In the genomic region with DNA sequence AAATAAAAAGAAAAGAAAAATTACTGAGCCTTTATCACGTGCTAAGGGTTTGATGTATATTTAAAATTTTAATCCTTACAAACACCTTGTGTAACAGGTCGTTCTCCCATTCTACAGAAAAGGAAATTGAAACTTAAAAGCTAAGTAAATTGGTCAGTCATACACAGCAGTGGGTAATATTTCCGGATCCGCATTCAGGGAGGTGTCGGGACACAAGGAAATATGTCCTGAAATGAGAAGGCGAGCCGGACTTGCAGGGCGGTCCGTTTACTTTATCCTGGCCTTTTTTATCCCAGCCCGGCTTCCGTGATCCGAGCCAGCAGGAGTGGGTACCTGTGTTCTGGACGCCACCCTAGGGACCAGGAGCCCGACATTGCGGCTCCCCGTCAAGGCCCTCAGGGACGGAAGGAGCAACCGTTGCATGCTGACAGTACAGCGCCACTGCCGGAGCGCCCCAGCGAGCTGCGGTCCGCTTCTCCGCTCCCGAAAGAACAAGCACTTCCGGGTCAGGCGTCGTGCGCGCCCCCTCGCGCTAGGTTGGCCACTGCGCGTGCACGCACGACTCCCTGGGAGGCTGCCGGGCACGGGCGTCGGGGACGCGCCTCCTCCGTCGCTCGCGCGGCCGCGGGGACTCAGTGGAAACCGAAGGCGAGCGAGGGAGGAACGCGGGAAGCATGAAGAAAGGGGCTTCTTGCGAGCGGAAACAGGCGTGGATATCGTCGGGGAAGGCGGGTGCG, we compare ENCODE assay signal across 8 mouse cellular contexts. TPM values are rescaled to one million over a fixed set of nuclear protein-coding genes. Genes with fewer than 3 reads are reported as not detected.
DNase-seq lines count a peak whose midpoint lies in the region; ATAC-seq and TF ChIP-seq lines count a peak whose summit lies in the region.

A gene (plus strand): TSS at position 508 of the 737 bp plus-strand sequence.
A gene (minus strand): TSS at position 512 of the 737 bp plus-strand sequence.

- TF ChIP-seq RAD21 in MEL (IDR thresholded peaks at IDR 0.05; ENCODE audit: low read depth, low read length), result no peak

- no peaks in the 10 kb centered on the region for H3K27me3 ChIP-seq in MEL (ENCODE audit: control insufficient read depth in 1 of 2, insufficient read depth in 2 of 2, low read length in 2 of 2)
- H3K27me3 ChIP-seq in cerebellum, adult 2 months (ENCODE audit: control insufficient read depth, insufficient read depth, low read length), result no peaks in the 10 kb centered on the region
- H3K27me3 ChIP-seq in forebrain, postnatal 0 days (ENCODE audit: insufficient read depth, low read length), result no peaks in the 10 kb centered on the region
- no peaks in the 10 kb centered on the region for H3K27me3 ChIP-seq in lung, embryonic 15.5 days

- peak; percentile 90 to 99 for TF ChIP-seq POLR2A in MEL (IDR thresholded peaks at IDR 0.05; ENCODE audit: control insufficient read depth in 1 of 2, insufficient read depth in 1 of 2, low read depth in 1 of 2, low read length in 2 of 2, poor library complexity in 1 of 2)
- TF ChIP-seq POLR2A in cerebellum, adult 2 months (IDR thresholded peaks at IDR 0.05; ENCODE audit: borderline replicate concordance, insufficient read depth, low read length), result peak; percentile 83

- under 1% methylated on average over 62 of the region's 62 CpGs for WGBS in cerebellum, adult 2 months
- 3% methylated on average over 62 of the region's 62 CpGs for whole genome bisulfite sequencing in forebrain, postnatal 0 days
- WGBS in lung, embryonic 15.5 days, result under 1% methylated on average over 62 of the region's 62 CpGs

- TF ChIP-seq EP300 in MEL (IDR thresholded peaks at IDR 0.05; ENCODE audit: low read depth in 1 of 2, low read length in 2 of 2), result peak in 1 of 2 experiments; percentile 57; a peak in 1 of 4 replicates

- no peaks in the 10 kb centered on the region for H3K9me3 ChIP-seq in MEL (replicated peaks; ENCODE audit: insufficient read depth, low read length)
- H3K9me3 ChIP-seq in forebrain, postnatal 0 days (ENCODE audit: low read length), result no peaks in the 10 kb centered on the region
- no peaks in the 10 kb centered on the region for H3K9me3 ChIP-seq in lung, embryonic 15.5 days

- peak within 1 kb of the TSS; percentile 84 to 98 for H3K4me3 ChIP-seq in MEL (ENCODE audit: control insufficient read depth in 1 of 2, insufficient read depth in 1 of 2, low read depth in 2 of 2, low read length in 2 of 2)
- peak within 1 kb of the TSS; percentile 57 for H3K4me3 ChIP-seq in cerebellum, adult 2 months (replicated peaks; ENCODE audit: insufficient read depth, low read depth, low read length)
- peak within 1 kb of the TSS; percentile 49 for H3K4me3 ChIP-seq in forebrain, postnatal 0 days (ENCODE audit: low read depth, low read length)
- peak within 1 kb of the TSS; percentile 74 for H3K4me3 ChIP-seq in lung, embryonic 15.5 days

- H3K27ac ChIP-seq in MEL (ENCODE audit: control insufficient read depth, low read depth, low read length), result peak within 1 kb of the TSS; percentile 98
- H3K27ac ChIP-seq in cerebellum, adult 2 months (ENCODE audit: insufficient read depth, low read length), result peak within 1 kb of the TSS; percentile 72
- H3K27ac ChIP-seq in forebrain, postnatal 0 days (ENCODE audit: low read depth, low read length), result peak within 1 kb of the TSS; percentile 85
- peak within 1 kb of the TSS; percentile 99 for H3K27ac ChIP-seq in lung, embryonic 15.5 days

- H3K4me1 ChIP-seq in MEL (ENCODE audit: control insufficient read depth in 1 of 2, insufficient read depth in 2 of 2, low read length in 2 of 2), result peaks cover 9 to 15% of the 10 kb centered on the region in 2 experiments
- no peaks in the 10 kb centered on the region for H3K4me1 ChIP-seq in cerebellum, adult 2 months (ENCODE audit: control insufficient read depth, insufficient read depth, low read length)
- H3K4me1 ChIP-seq in forebrain, postnatal 0 days (ENCODE audit: insufficient read depth), result peaks cover 8% of the 10 kb centered on the region; the same call in 1 of the 2 replicates
- H3K4me1 ChIP-seq in lung, embryonic 15.5 days, result no peaks in the 10 kb centered on the region

- 0 out of 6 replicates have a peak, but pooled peaks of 1 of the 3 experiments have one; percentile 34 for TF ChIP-seq CTCF in MEL (IDR thresholded peaks at IDR 0.05 in 2 of 3, conservative IDR thresholded peaks at IDR 0.05 in 1 of 3; ENCODE audit: control insufficient read depth in 1 of 3, insufficient read depth in 1 of 3, low read depth in 2 of 3, low read length in 3 of 3, poor library complexity in 1 of 3, severe bottlenecking in 1 of 3)
- no peak for TF ChIP-seq CTCF in cerebellum, adult 2 months (IDR thresholded peaks at IDR 0.05; ENCODE audit: borderline replicate concordance, insufficient read depth, low read depth, low read length)
- TF ChIP-seq CTCF in forebrain, postnatal 0 days (IDR thresholded peaks at IDR 0.05; ENCODE audit: low read depth), result peak; percentile 67

- peaks cover 10 to 33% of the 10 kb centered on the region in 2 experiments for H3K36me3 ChIP-seq in MEL (ENCODE audit: control insufficient read depth in 1 of 2, insufficient read depth in 2 of 2, low read length in 2 of 2)
- H3K36me3 ChIP-seq in forebrain, postnatal 0 days (ENCODE audit: insufficient read depth), result peaks cover 24% of the 10 kb centered on the region
- peaks cover 23% of the 10 kb centered on the region for H3K36me3 ChIP-seq in lung, embryonic 15.5 days

- ATAC-seq in forebrain, postnatal 0 days, result peak; percentile 95
- ATAC-seq in lung, embryonic 15.5 days (ENCODE audit: borderline replicate concordance, extremely low read depth, low FRiP score, low TSS enrichment), result peak; percentile 91

- DNase-seq in MEL (ENCODE audit: low read depth, low spot score), result peak; percentile 99
- peak; percentile 96 to 98 for DNase-seq in cerebellum, adult 2 months
- peak; percentile 99 for DNase-seq in forebrain, postnatal 0 days
- peak; percentile 98 for DNase-seq in heart, postnatal 4 days
- DNase-seq in layer of hippocampus, adult 8-10 months (ENCODE audit: low spot score in 2 of 2), result peak; percentile 90 to 94
- DNase-seq in ovary, adult 18-20 months (ENCODE audit: low spot score), result peak; percentile 91
- peak; percentile 99 for DNase-seq in thymus, postnatal 0 days (ENCODE audit: low spot score)

- peak within 1 kb of the TSS; percentile 54 for H3K4me2 ChIP-seq in forebrain, postnatal 0 days (ENCODE audit: low read depth)
- H3K4me2 ChIP-seq in lung, embryonic 15.5 days, result peak within 1 kb of the TSS; percentile 56

- peak within 1 kb of the TSS; percentile 98 for H3K9ac ChIP-seq in MEL (ENCODE audit: control insufficient read depth, low read depth, low read length, poor library complexity, severe bottlenecking)
- H3K9ac ChIP-seq in forebrain, postnatal 0 days, result peak within 1 kb of the TSS; percentile 73
- H3K9ac ChIP-seq in lung, embryonic 15.5 days, result peak within 1 kb of the TSS; percentile 77

- H3K79me2 ChIP-seq in MEL (ENCODE audit: control insufficient read depth, insufficient read depth, low read length, poor library complexity), result peaks cover 15% of the 10 kb centered on the region

TF ChIP-seq in MEL, 35 proteins besides CTCF, POLR2A, EP300 and RAD21 (continues in another document):
- TF ChIP-seq SMC3 (IDR thresholded peaks at IDR 0.05; ENCODE audit: low read depth, low read length) (no peak), MAX (IDR thresholded peaks at IDR 0.05; ENCODE audit: low read length) (peak; percentile 70), MYC (IDR thresholded peaks at IDR 0.05; ENCODE audit: low read depth, low read length) (no peak), ZKSCAN1 (IDR thresholded peaks at IDR 0.05; ENCODE audit: low read depth, low read length) (no peak), POLR2AphosphoS2 (IDR thresholded peaks at IDR 0.05; ENCODE audit: low read length) (peak; percentile 98), HCFC1 (IDR thresholded peaks at IDR 0.05; ENCODE audit: low read depth, low read length) (peak; percentile 89), CHD2 (IDR thresholded peaks at IDR 0.05; ENCODE audit: low read length) (no peak), NRF1 (IDR thresholded peaks at IDR 0.05; ENCODE audit: insufficient read depth, low read depth, low read length, poor library complexity, severe bottlenecking) (peak; percentile 55), POLR2AphosphoS5 (IDR thresholded peaks at IDR 0.05; ENCODE audit: borderline replicate concordance, low read depth, low read length) (peak; percentile 77; the same call in 1 of the 2 replicates), ETS1 (IDR thresholded peaks at IDR 0.05; ENCODE audit: low read depth, low read length) (peak; percentile 34; the same call in 1 of the 2 replicates), TBP (IDR thresholded peaks at IDR 0.05; ENCODE audit: low read depth, low read length) (peak; percentile 88), USF2 (IDR thresholded peaks at IDR 0.05; ENCODE audit: borderline replicate concordance in 1 of 2, insufficient read depth in 1 of 2, low read depth in 1 of 2, low read length in 2 of 2) (no peak), MEF2A (IDR thresholded peaks at IDR 0.05; ENCODE audit: extremely low read depth, insufficient replicate concordance, low read depth, low read length, poor library complexity, severe bottlenecking) (0 out of 2 replicates have a peak, but pooled peaks have one; percentile 58)

RNA-seq across cellular contexts. Expression of the first gene that starts in this region (rescaled TPM):
- total RNA-seq in MEL (2012; rRNA removed), result 10.0 and 10.1 TPM in 2 replicates
- polyA plus RNA-seq in MEL (2012; ENCODE audit: insufficient read depth in 1 of 2, insufficient read length in 2 of 2, low read depth in 1 of 2, low replicate concordance in 2 of 2, missing spikeins in 1 of 2), result 10 to 100 TPM in 1 of 2 experiments, not detected in 1; 18.8 TPM
- polyA plus RNA-seq in cerebellum, adult 2 months (2012; rRNA removed), result 9.1 and 9.3 TPM in 2 replicates
- total RNA-seq in forebrain, postnatal 0 days (2014; rRNA removed), result 3.1 and 3.4 TPM in 2 replicates
- polyA plus RNA-seq in forebrain, postnatal 0 days (2015; fragmentation: Nextera tagmentation; extraction: Ambion mirVana), result 7.3 and 7.4 TPM in 2 replicates
- 1 to 10 TPM; 8.2 to 8.3 TPM for total RNA-seq in heart, postnatal 4 days (2021)
- 1 to 10 TPM; 5.8 to 8.2 (median 7.7) TPM for total RNA-seq in layer of hippocampus, adult 8-10 months (2022)
- polyA plus RNA-seq in lung, embryonic 15.5 days (2015; fragmentation: Nextera tagmentation; extraction: Ambion mirVana), result 15.3 and 15.6 TPM in 2 replicates
- 25.4 and 26.5 TPM in 2 replicates for polyA plus RNA-seq in thymus, postnatal 0 days (2015; fragmentation: Nextera tagmentation; extraction: Ambion mirVana)

RNA-seq across cellular contexts. Expression of the second gene that starts in this region (rescaled TPM):
- 30.1 and 32.4 TPM in 2 replicates for total RNA-seq in MEL (2012; rRNA removed)
- 10 to 100 TPM; 30.2 to 59.1 TPM for polyA plus RNA-seq in MEL (2012; ENCODE audit: insufficient read depth in 1 of 2, insufficient read length in 2 of 2, low read depth in 1 of 2, low replicate concordance in 2 of 2, missing spikeins in 1 of 2)
- polyA plus RNA-seq in cerebellum, adult 2 months (2012; rRNA removed), result 19.1 and 20.2 TPM in 2 replicates
- 18.4 and 20.5 TPM in 2 replicates for total RNA-seq in forebrain, postnatal 0 days (2014; rRNA removed)
- polyA plus RNA-seq in forebrain, postnatal 0 days (2015; fragmentation: Nextera tagmentation; extraction: Ambion mirVana), result 4.1 and 9.1 TPM in 2 replicates
- total RNA-seq in heart, postnatal 4 days (2021), result 10 to 100 TPM; 35.7 to 36.0 TPM
- total RNA-seq in layer of hippocampus, adult 8-10 months (2022), result 10 to 100 TPM; 13.6 to 24.6 (median 14.7) TPM
- polyA plus RNA-seq in lung, embryonic 15.5 days (2015; fragmentation: Nextera tagmentation; extraction: Ambion mirVana), result 8.0 and 11.2 TPM in 2 replicates
- polyA plus RNA-seq in thymus, postnatal 0 days (2015; fragmentation: Nextera tagmentation; extraction: Ambion mirVana), result 8.7 and 9.8 TPM in 2 replicates

Comparison
In these comparisons a context has a peak if more than half of its experiments do, and no peak if none do; other contexts are left out.
1. Peak in every context shown above with its lines: DNase-seq, ATAC-seq, H3K4me3 ChIP-seq and H3K27ac ChIP-seq.